Mouse (Mus musculus): ENCODE results near the gene Fgfr2. TPM values are rescaled to one million over a fixed set of nuclear protein-coding genes. Genes with fewer than 3 reads are reported as not detected.
A peak's percentile ranks its signal among the peaks of the same experiment; 100 is the strongest.

Fgfr2 gene
- total and polyA plus RNA-seq, 2 experiments from 2014 or later, result 17.1 to 47.6 TPM

- peak overlapping the region; percentile 20 for H3K4me3 ChIP-seq (ENCODE audit: low read depth, low read length)
- no peak for ATAC-seq
- no peaks in the 10 kb centered on the region for H3K9me3 ChIP-seq (ENCODE audit: low read length)
- H3K4me2 ChIP-seq (ENCODE audit: low read depth), result peak overlapping the region; percentile 41
- no peak for TF ChIP-seq CTCF (IDR thresholded peaks at IDR 0.05; ENCODE audit: low read depth)
- H3K27me3 ChIP-seq (ENCODE audit: insufficient read depth, low read length), result peaks cover 94% of the 10 kb centered on the region
- H3K36me3 ChIP-seq (ENCODE audit: insufficient read depth), result no peaks in the 10 kb centered on the region
- no peak overlapping the region for H3K27ac ChIP-seq (ENCODE audit: low read depth, low read length)
- no peaks in the 10 kb centered on the region for H3K4me1 ChIP-seq (ENCODE audit: insufficient read depth)
- WGBS, result 1% methylated on average over 51 of the region's 71 CpGs
- DNase-seq, result peak; percentile 37
- H3K9ac ChIP-seq, result no peak overlapping the region
Measured at GRCm38 (mm10) chr7:131542872-131543622, 1580.1 kb downstream of the Fgfr2 start.

GRCm38 (mm10) chr7:131542115-131542871 lies 1580.9 kb downstream of the Fgfr2 start, which contains the start of gene Hmx3:
Gene Hmx3, plus strand, starts transcription at chr7:131542867.
- Histone ChIP-seq H3K4me1 (ENCODE audit: insufficient read depth) (no peaks in the 10 kb centered on the region), H3K9me3 (ENCODE audit: low read length) (no peaks in the 10 kb centered on the region), H3K9ac (no peak within 1 kb of the TSS), H3K27ac (ENCODE audit: low read depth, low read length) (no peak within 1 kb of the TSS), H3K27me3 (ENCODE audit: insufficient read depth, low read length) (peaks cover 94% of the 10 kb centered on the region), H3K4me2 (ENCODE audit: low read depth) (peak within 1 kb of the TSS; percentile 41), H3K36me3 (ENCODE audit: insufficient read depth) (no peaks in the 10 kb centered on the region), H3K4me3 (ENCODE audit: low read depth, low read length) (peak within 1 kb of the TSS; percentile 20)
- 4% methylated on average over 63 of the region's 65 CpGs for WGBS
- no peak for TF ChIP-seq CTCF (IDR thresholded peaks at IDR 0.05; ENCODE audit: low read depth)
- DNase-seq, result peak; percentile 49
- no peak for ATAC-seq

- Histone ChIP-seq H3K4me3 (ENCODE audit: low read depth, low read length) (no peak overlapping the region), H3K4me2 (ENCODE audit: low read depth) (0 out of 2 replicates have a peak overlapping the region, but pooled peaks have one; percentile 41), H3K27ac (ENCODE audit: low read depth, low read length) (no peak overlapping the region), H3K27me3 (ENCODE audit: insufficient read depth, low read length) (peaks cover 94% of the 10 kb centered on the region), H3K9ac (no peak overlapping the region), H3K9me3 (ENCODE audit: low read length) (no peaks in the 10 kb centered on the region), H3K36me3 (ENCODE audit: insufficient read depth) (no peaks in the 10 kb centered on the region), H3K4me1 (ENCODE audit: insufficient read depth) (no peaks in the 10 kb centered on the region)
- 2% methylated on average over 41 of the region's 41 CpGs for WGBS
- no peak for ATAC-seq
- no peak for TF ChIP-seq CTCF (IDR thresholded peaks at IDR 0.05; ENCODE audit: low read depth)
- DNase-seq, result peak; percentile 55
Measured at GRCm38 (mm10) chr7:131541184-131542114, 1581.7 kb downstream of the Fgfr2 start.

- Histone ChIP-seq H3K27me3 (ENCODE audit: insufficient read depth, low read length) (peaks cover 85% of the 10 kb centered on the region), H3K9ac (no peak overlapping the region), H3K4me1 (ENCODE audit: insufficient read depth) (no peaks in the 10 kb centered on the region), H3K9me3 (ENCODE audit: low read length) (no peaks in the 10 kb centered on the region), H3K4me2 (ENCODE audit: low read depth) (no peak overlapping the region), H3K4me3 (ENCODE audit: low read depth, low read length) (no peak overlapping the region), H3K27ac (ENCODE audit: low read depth, low read length) (no peak overlapping the region), H3K36me3 (ENCODE audit: insufficient read depth) (no peaks in the 10 kb centered on the region)
- WGBS, result 1% methylated on average over 7 of the region's 7 CpGs
- DNase-seq (peak; percentile 91), ATAC-seq (peak; percentile 78)
- peak; percentile 89 for TF ChIP-seq CTCF (IDR thresholded peaks at IDR 0.05; ENCODE audit: low read depth)
Measured at GRCm38 (mm10) chr7:131539979-131540378, 1583.2 kb downstream of the Fgfr2 start.

GRCm38 (mm10) chr7:131503739-131504138 lies 1619.4 kb downstream of the Fgfr2 start:
- H3K27me3 ChIP-seq (ENCODE audit: insufficient read depth, low read length), result no peaks in the 10 kb centered on the region
- ATAC-seq, result no peak
- H3K36me3 ChIP-seq (ENCODE audit: insufficient read depth), result no peaks in the 10 kb centered on the region
- H3K9ac ChIP-seq, result no peak overlapping the region
- no peak for TF ChIP-seq CTCF (IDR thresholded peaks at IDR 0.05; ENCODE audit: low read depth)
- H3K9me3 ChIP-seq (ENCODE audit: low read length), result no peaks in the 10 kb centered on the region
- no peak overlapping the region for H3K4me3 ChIP-seq (ENCODE audit: low read depth, low read length)
- H3K27ac ChIP-seq (ENCODE audit: low read depth, low read length), result no peak overlapping the region
- H3K4me2 ChIP-seq (ENCODE audit: low read depth), result no peak overlapping the region
- WGBS, result 84% methylated on average over 2 of the region's 2 CpGs
- DNase-seq, result no peak
- no peaks in the 10 kb centered on the region for H3K4me1 ChIP-seq (ENCODE audit: insufficient read depth)

- WGBS, result 97% methylated on average over 5 of the region's 5 CpGs
- no peak for DNase-seq
- TF ChIP-seq CTCF (IDR thresholded peaks at IDR 0.05; ENCODE audit: low read depth), result no peak
- H3K4me3 ChIP-seq (ENCODE audit: low read depth, low read length), result no peak overlapping the region
- no peaks in the 10 kb centered on the region for H3K4me1 ChIP-seq (ENCODE audit: insufficient read depth)
- H3K27ac ChIP-seq (ENCODE audit: low read depth, low read length), result no peak overlapping the region
- no peaks in the 10 kb centered on the region; the same call in 1 of the 2 replicates for H3K27me3 ChIP-seq (ENCODE audit: insufficient read depth, low read length)
- H3K4me2 ChIP-seq (ENCODE audit: low read depth), result no peak overlapping the region
- no peak overlapping the region for H3K9ac ChIP-seq
- no peaks in the 10 kb centered on the region for H3K9me3 ChIP-seq (ENCODE audit: low read length)
- no peaks in the 10 kb centered on the region for H3K36me3 ChIP-seq (ENCODE audit: insufficient read depth)
- ATAC-seq, result no peak
Measured at GRCm38 (mm10) chr7:131478403-131478802, 1644.7 kb downstream of the Fgfr2 start.

Data from forebrain, postnatal 0 days (tissue).